Mouse (Mus musculus) left cerebral cortex, adult 11 months (tissue): ENCODE data around the gene St8sia1.

Experiments
- DNase-seq: peaks from one replicate; pipeline ENCODE4 v3.0.0; 2022; ENCODE audit warnings: low spot score

The St8sia1 gene

GRCm38 (mm10) chr6:142908911-142909770 is 55.1 kb downstream of the St8sia1 start:
- DNase-seq = no peak

- no peak for DNase-seq
Measured at GRCm38 (mm10) chr6:142908412-142908811, 55.8 kb downstream of the St8sia1 start.

GRCm38 (mm10) chr6:142895371-142895770 is 68.9 kb downstream of the St8sia1 start:
- no peak for DNase-seq

- DNase-seq = no peak
Measured at GRCm38 (mm10) chr6:142893716-142894115, 70.5 kb downstream of the St8sia1 start.

- DNase-seq = no peak
Measured at GRCm38 (mm10) chr6:142890321-142890720, 73.9 kb downstream of the St8sia1 start.

GRCm38 (mm10) chr6:142888970-142889740 is 75.1 kb downstream of the St8sia1 start:
- no peak for DNase-seq

- DNase-seq = no peak
Measured at GRCm38 (mm10) chr6:142888346-142888745, 75.9 kb downstream of the St8sia1 start.

GRCm38 (mm10) chr6:142887375-142887774 is 76.9 kb downstream of the St8sia1 start:
- no peak for DNase-seq

GRCm38 (mm10) chr6:142885364-142886154 is 78.7 kb downstream of the St8sia1 start:
- DNase-seq = no peak

- DNase-seq = no peak
Measured at GRCm38 (mm10) chr6:142884128-142884527, 80.1 kb downstream of the St8sia1 start.

GRCm38 (mm10) chr6:142880849-142881470 is 83.3 kb downstream of the St8sia1 start:
- no peak for DNase-seq

GRCm38 (mm10) chr6:142878744-142879701 is 85.2 kb downstream of the St8sia1 start:
- DNase-seq = no peak

GRCm38 (mm10) chr6:142877221-142877620 is 87.0 kb downstream of the St8sia1 start:
- no peak for DNase-seq

GRCm38 (mm10) chr6:142876279-142876899 is 87.9 kb downstream of the St8sia1 start:
- DNase-seq = no peak

GRCm38 (mm10) chr6:142873795-142874563 is 90.3 kb downstream of the St8sia1 start:
- no peak for DNase-seq

- no peak for DNase-seq
Measured at GRCm38 (mm10) chr6:142869715-142870422, 94.4 kb downstream of the St8sia1 start.

GRCm38 (mm10) chr6:142867471-142868055 is 96.7 kb downstream of the St8sia1 start:
- DNase-seq = no peak

- no peak for DNase-seq
Measured at GRCm38 (mm10) chr6:142867023-142867422, 97.2 kb downstream of the St8sia1 start.
